Mouse (Mus musculus) liver, postnatal 0 days (tissue): ENCODE results near the gene Anapc5. TPM values are rescaled to one million over a fixed set of nuclear protein-coding genes. Genes with fewer than 3 reads are reported as not detected.
A peak's percentile ranks its signal among the peaks of the same experiment; 100 is the strongest.

Source experiments
- ATAC-seq: fragments of 200-750 bp; cut with Nextera tagmentation; 2 replicates; pipeline ENCODE4 v1.8.0; 2017; ENCODE audit warnings: mild to moderate bottlenecking, moderate library complexity
- DNase-seq: peaks from one replicate; pipeline ENCODE4 v3.0.0-alpha.2; 2016
- H3K27ac ChIP-seq: fragments of 300-500 bp; sonication (generic); 2 replicates; pipeline ENCODE4 v1.5.1; 2014; ENCODE audit warnings: antibody characterized with exemption, moderate library complexity, mild to moderate bottlenecking, low read depth
- H3K27me3 ChIP-seq: fragments of 300-500 bp; sonication (generic); 2 replicates; pipeline ENCODE4 v1.6.1; 2014; ENCODE audit warnings: low read length, control low read depth, mixed read lengths; ENCODE audit not compliant: insufficient read depth
- H3K36me3 ChIP-seq: fragments of 300-500 bp; sonication (generic); replicated peaks from 2 replicates; pipeline ENCODE4 v1.6.1; 2014; ENCODE audit warnings: mild to moderate bottlenecking, control low read depth, low read length, moderate library complexity, mixed read lengths; ENCODE audit not compliant: insufficient read depth
- H3K4me1 ChIP-seq: fragments of 300-500 bp; sonication (generic); 2 replicates; pipeline ENCODE4 v1.6.1; 2014; ENCODE audit warnings: antibody characterized with exemption, mild to moderate bottlenecking, control low read depth; ENCODE audit not compliant: insufficient read depth
- H3K4me2 ChIP-seq: fragments of 300-500 bp; sonication (generic); 2 replicates; pipeline ENCODE4 v1.6.1; 2014; ENCODE audit warnings: low read depth, mild to moderate bottlenecking, low read length, moderate library complexity, mixed read lengths
- H3K4me3 ChIP-seq: fragments of 300-500 bp; sonication (generic); 2 replicates; pipeline ENCODE4 v1.5.1; 2014; ENCODE audit warnings: low read depth, low read length
- H3K9ac ChIP-seq: fragments of 300-500 bp; sonication (generic); replicated peaks from 2 replicates; pipeline ENCODE4 v1.6.1; 2014; ENCODE audit warnings: mild to moderate bottlenecking, moderate library complexity
- H3K9me3 ChIP-seq: fragments of 300-500 bp; sonication (generic); 2 replicates; pipeline ENCODE4 v1.6.1; 2016; ENCODE audit warnings: mild to moderate bottlenecking, control low read depth, low read length, mixed read lengths
- CTCF ChIP-seq: sonication (generic); IDR thresholded peaks from 2 replicates; pipeline ENCODE4 v1.5.1; 2016; ENCODE audit warnings: antibody characterized with exemption, low read depth
- EP300 ChIP-seq: IDR thresholded peaks from 2 replicates; pipeline ENCODE4 v1.6.1; 2016; ENCODE audit warnings: antibody characterized with exemption, low read depth, mild to moderate bottlenecking
- WGBS: fragments of 180-500 bp; shearing (Covaris S2); extraction: QIAGEN DNeasy Blood & Tissue Kit; methylation state at CpG from one replicate; pipeline ENCODE4 v1.1.7; 2014; ENCODE audit not compliant: insufficient replicate concordance; 5-methylcytosine and 5-hydroxymethylcytosine counted together
- polyA plus RNA-seq: library from polyadenylated mRNA; unstranded; fragments of >200 nt; fragmentation: Nextera tagmentation; extraction: Ambion mirVana; gene quantifications from 2 replicates; pipeline ENCODE4 v1.2.1, GENCODE M21; 2015

Gene Anapc5
- 103 and 117 TPM in 2 replicates for polyA plus RNA-seq

DNA sequence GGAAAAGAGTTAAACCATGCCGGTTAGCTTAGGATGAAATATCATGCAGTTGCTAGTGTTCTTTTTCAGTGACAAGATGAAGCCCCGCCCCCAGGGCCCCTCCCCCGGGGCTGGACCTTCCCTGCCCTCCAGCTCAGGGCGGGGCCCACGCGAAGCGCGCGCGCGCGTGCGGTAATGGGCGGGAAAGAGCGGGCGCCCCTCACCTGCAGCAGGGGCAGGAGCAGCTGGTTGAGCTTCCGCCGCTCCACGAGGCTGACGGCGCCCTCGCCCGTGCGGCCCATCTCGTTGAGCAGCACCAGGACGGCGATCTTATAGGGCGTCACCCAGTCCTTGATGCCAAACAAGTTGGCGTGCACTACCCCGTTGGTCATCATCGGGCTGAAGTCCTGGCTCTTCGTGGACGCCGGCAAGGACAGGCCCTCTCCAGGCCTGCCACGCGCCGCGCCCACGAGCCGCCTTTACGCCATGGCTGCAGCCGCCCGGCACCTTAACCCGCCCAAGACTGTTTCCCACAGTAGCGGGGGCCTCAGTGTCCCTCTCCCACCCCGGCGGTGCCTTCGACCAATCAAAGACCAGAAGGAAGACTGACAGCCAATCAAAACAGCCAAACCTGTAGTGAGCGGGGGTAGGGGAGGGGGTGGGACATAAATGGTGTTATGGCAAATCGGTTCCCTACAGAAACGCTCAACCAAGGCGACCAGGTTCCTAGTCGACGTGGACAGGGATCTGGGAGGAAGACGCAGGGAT, at the start of gene Anapc5:
Anapc5 (minus strand) TSS at position 563 of the 747 bp plus-strand sequence.
- 2% methylated on average over 48 of the region's 55 CpGs for whole genome bisulfite sequencing
- TF ChIP-seq CTCF, result no peak
- peak; percentile 29; the same call in 1 of the 2 replicates for TF ChIP-seq EP300

DNA sequence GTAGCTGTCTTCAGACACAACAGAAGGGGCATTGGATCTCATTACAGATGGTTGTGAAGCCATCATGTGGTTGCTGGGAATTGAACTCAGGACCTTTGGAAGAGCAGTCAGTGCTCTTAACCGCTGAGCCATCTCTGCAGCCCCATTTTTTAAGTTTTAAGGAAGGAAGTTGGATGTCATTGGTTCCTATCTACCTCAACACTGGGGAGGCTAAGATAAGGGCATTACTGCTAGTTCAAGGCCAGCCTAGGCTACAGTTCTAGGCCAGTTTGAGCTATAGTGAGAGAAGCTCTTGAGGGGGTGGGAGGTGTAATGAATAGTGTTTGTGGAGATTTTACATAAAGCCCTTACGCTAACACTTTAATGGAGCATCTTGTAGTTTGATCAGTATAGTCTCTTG, 41.9 kb upstream of the Anapc5 start:
- WGBS, result 74% methylated on average over 2 of the region's 2 CpGs
- Histone ChIP-seq H3K9me3 (no peaks in the 10 kb centered on the region), H3K27me3 (no peaks in the 10 kb centered on the region), H3K27ac (no peak overlapping the region), H3K4me2 (no peak overlapping the region), H3K4me3 (no peak overlapping the region), H3K36me3 (peaks cover 49% of the 10 kb centered on the region), H3K9ac (no peak overlapping the region), H3K4me1 (no peaks in the 10 kb centered on the region)
- no peak for ATAC-seq
- no peak for TF ChIP-seq CTCF
- no peak for TF ChIP-seq EP300
- no peak for DNase-seq

More for the DNA sequence above, at the start of gene Anapc5:
- no peaks in the 10 kb centered on the region for H3K27me3 ChIP-seq
- no peaks in the 10 kb centered on the region for H3K9me3 ChIP-seq
- DNase-seq (peak; percentile 95), ATAC-seq (peak; percentile 99)
- peaks cover 32% of the 10 kb centered on the region for H3K36me3 ChIP-seq
- peaks cover 6% of the 10 kb centered on the region; the same call in 1 of the 2 replicates for H3K4me1 ChIP-seq
- peak within 1 kb of the TSS; percentile 91 for H3K27ac ChIP-seq
- H3K9ac ChIP-seq, result peak within 1 kb of the TSS; percentile 78
- H3K4me3 ChIP-seq, result peak within 1 kb of the TSS; percentile 72
- H3K4me2 ChIP-seq, result peak within 1 kb of the TSS; percentile 67

DNA sequence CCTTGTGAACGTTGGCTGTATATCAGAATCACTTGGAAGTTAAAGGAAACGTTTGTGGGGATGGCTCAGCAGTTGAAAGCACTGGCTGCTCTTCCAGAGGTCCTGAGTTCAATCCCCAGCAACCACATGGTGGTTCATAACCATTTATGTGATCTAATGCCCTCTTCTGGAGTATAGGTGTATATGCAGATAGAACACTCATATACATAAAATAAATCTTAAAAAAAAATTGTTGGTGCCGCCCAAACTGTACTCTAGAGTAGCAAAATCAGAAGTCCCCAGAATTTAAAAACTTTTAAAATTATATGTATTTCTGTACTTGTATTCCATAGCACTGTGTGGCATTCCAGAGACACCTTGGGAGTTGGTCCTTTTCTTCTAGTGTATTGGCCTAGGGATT, 34.7 kb upstream of the Anapc5 start:
- ATAC-seq (no peak), DNase-seq (no peak)
- H3K4me2 ChIP-seq, result no peak overlapping the region
- no peak overlapping the region for H3K4me3 ChIP-seq
- TF ChIP-seq EP300, result no peak
- peak; percentile 40 for TF ChIP-seq CTCF
- peaks cover 8% of the 10 kb centered on the region for H3K4me1 ChIP-seq
- 61% methylated on average over 3 of the region's 3 CpGs for WGBS
- H3K27me3 ChIP-seq, result no peaks in the 10 kb centered on the region
- H3K36me3 ChIP-seq, result 0 out of 2 replicates have a peak, but pooled peaks cover 5% of the 10 kb centered on the region
- no peaks in the 10 kb centered on the region for H3K9me3 ChIP-seq
- no peak overlapping the region for H3K9ac ChIP-seq
- H3K27ac ChIP-seq, result no peak overlapping the region

DNA sequence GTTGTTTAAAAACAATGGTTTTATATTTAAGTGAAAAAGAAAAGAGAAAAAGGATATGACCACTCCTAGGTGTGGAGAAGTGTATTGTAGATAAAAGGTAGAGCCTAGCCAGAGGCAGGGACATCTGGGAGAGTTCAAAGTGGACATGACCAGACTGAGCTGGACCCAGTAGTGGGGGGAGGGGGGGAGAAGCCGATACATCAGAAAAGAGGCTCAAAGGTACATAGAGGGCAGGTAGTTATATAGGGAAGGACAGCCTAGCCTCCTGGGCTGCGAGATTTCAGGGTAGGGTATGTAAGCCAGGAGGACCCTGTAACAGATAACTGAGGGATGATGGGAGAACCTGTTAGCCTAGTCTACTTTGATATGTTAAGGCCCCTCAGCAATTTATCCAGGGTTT, 31.5 kb upstream of the Anapc5 start:
- Histone ChIP-seq H3K36me3 (0 out of 2 replicates have a peak, but pooled peaks cover 5% of the 10 kb centered on the region), H3K9ac (no peak overlapping the region), H3K9me3 (no peaks in the 10 kb centered on the region), H3K27ac (no peak overlapping the region), H3K27me3 (no peaks in the 10 kb centered on the region), H3K4me1 (peaks cover 14% of the 10 kb centered on the region), H3K4me3 (no peak overlapping the region), H3K4me2 (no peak overlapping the region)
- WGBS, result 37% methylated on average over 2 of the region's 2 CpGs
- TF ChIP-seq EP300 (no peak), CTCF (no peak)
- ATAC-seq (no peak), DNase-seq (peak; percentile 17)

DNA sequence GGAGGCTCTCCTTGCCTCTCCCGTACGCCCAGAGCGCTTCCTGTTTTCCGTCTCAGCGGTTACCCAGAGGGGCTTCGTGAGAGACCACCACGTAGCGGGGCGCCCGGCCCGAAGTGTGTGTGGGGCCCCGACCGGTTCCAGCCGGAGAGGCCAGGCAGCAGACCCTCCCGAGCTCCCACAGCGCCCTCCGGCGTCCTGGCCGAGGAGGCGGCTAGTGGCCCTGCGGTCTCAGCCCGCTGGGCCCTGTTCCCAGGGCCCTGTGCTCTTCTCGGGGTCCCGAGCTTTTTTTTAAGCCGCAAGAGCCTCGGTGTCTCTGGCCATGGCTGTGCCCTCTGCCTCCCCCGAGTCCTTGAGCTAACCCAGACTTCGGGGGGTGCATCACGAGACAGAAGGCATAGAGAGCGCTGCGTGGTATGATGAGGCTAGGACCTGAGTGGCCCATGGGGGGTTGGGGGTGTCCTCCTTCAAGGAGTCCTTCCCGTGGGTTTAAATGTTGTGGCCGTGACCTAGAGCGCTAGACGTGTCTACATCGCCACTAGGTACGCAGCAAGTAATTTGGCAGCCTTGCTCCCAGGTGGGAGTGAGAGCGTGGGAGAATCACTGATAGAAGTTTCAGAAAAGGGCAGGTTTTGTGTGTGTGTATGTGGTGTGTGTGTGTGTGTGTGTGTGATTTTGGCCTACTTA, 29.3 kb upstream of the Anapc5 start:
- Histone ChIP-seq H3K9me3 (no peaks in the 10 kb centered on the region), H3K4me1 (peaks cover 14% of the 10 kb centered on the region), H3K9ac (peak overlapping the region; percentile 100), H3K4me2 (peak overlapping the region; percentile 81), H3K4me3 (peak overlapping the region; percentile 98), H3K27me3 (no peaks in the 10 kb centered on the region), H3K27ac (peak overlapping the region; percentile 97), H3K36me3 (0 out of 2 replicates have a peak, but pooled peaks cover 3% of the 10 kb centered on the region)
- ATAC-seq (peak; percentile 83), DNase-seq (peak; percentile 81)
- under 1% methylated on average over 36 of the region's 38 CpGs for WGBS
- TF ChIP-seq EP300, result no peak
- peak; percentile 69 for TF ChIP-seq CTCF
